Mouse (Mus musculus) limb, embryonic 15.5 days (tissue): ENCODE measurements around the gene Gcsam. TPM values are rescaled to one million over a fixed set of nuclear protein-coding genes. Genes with fewer than 3 reads are reported as not detected.

ENCODE experiments used
- polyA plus RNA-seq: library from polyadenylated mRNA; unstranded; fragments of >200 nt; fragmentation: Nextera tagmentation; extraction: Ambion mirVana; gene quantifications from 2 replicates; pipeline ENCODE4 v1.2.1, GENCODE M21; 2015

Gcsam gene
- polyA plus RNA-seq, 1 experiment from 2014 or later, result 4.2 TPM

Other genes with a start within 250 kb of the Gcsam start
- gene Cd200, start 201.3 kb upstream of the Gcsam start, polyA plus RNA-seq, result 27.6 and 35.6 TPM in 2 replicates
- not detected in 2 replicates for gene Gm609, start 117.4 kb upstream of the Gcsam start, polyA plus RNA-seq
- gene Gm17783, start 78.3 kb upstream of the Gcsam start, polyA plus RNA-seq, result not detected in 2 replicates
- not detected in 2 replicates for gene Slc9c1, start 75.1 kb upstream of the Gcsam start, polyA plus RNA-seq
- 0.31 TPM in 2 replicates for gene BC016579, start 43.7 kb downstream of the Gcsam start, polyA plus RNA-seq
- 0.37 TPM in 1 of 2 replicates, not detected in the other for gene Tmprss7, start 83.3 kb downstream of the Gcsam start, polyA plus RNA-seq
- 5.6 and 6.6 TPM in 2 replicates for gene Tagln3, start 114.2 kb downstream of the Gcsam start, polyA plus RNA-seq
- gene Abhd10, start 132.6 kb downstream of the Gcsam start, polyA plus RNA-seq, result 29.1 and 30.3 TPM in 2 replicates